Mouse (Mus musculus): ENCODE results near the gene Gm49333.

The Gm49333 gene

DNA sequence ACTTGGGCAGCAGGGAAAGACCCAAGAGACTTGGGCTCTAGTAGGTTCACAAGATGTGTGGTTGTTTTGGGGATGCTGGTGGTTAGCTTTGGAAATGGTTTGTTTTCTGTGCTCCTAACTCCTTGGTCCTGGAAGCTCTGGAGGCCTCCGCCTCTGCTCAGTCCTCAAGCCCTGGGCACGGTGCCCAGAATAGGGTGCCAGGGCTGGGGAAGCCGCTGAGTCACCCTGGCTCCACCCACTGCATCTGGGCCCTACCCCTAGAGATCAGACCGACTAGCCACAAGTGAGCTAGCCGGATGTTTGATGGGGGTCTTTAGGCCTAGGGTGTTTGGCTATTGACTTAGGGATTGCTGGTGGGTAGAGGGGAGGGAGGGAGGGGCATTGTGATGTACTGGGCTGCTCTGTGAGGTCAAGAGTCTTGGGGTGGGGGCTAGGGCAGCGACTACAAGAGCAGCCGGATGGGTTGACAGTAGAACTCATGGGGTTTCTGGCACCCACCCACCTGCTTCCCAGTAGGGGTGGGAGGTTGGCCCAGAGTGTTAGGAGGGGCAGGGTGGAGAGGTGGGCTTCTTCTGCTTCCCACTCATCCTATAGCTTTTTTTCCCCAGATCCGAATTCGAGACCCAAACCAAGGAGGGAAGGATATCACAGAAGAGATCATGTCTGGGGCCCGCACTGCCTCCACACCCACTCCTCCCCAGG is 66.7 kb downstream of the Gm49333 start:
- DNase-seq (ENCODE audit: low read depth, low spot score), result no peak

DNA sequence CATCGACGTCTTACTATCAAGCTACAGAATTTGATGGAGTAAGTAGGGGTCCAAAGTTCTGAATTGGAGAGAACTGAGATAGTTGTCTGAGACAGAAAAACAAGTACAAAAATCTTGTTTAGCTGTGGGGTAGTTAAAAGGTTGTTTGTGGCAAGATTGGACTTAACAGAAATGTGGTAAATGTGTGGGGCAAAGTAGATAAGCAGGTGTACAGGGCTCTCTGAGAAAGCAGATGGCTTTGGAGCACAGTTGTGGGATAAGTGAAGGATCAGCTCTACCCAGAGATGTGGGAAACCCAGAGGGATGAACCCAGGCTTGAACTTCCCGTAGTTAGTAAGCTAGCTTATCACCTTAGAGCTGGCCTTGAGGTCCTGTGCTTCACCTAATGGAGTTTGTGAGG is 79.4 kb downstream of the Gm49333 start:
- no peak for DNase-seq (ENCODE audit: low read depth, low spot score)

DNA sequence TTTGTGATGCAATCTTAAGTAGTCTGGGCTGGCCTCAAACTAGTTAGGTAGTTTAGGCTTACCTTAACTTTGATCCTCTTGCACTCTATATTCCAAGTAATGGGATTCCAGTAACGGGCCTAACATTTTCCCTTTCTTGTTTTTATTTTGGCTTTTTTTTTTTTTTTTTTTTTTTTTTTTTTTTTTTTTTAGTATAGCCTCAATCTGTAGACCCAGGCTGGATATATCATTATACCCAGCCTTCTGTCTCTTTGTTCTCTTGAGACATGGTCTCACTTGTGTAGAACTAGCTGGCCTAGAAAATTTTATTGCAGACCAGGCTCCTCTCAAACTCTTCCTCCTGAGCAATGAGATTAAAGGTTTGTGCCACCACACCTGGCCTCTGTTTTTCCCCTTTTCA is 80.2 kb downstream of the Gm49333 start:
- no peak for DNase-seq (ENCODE audit: low read depth, low spot score)

DNA sequence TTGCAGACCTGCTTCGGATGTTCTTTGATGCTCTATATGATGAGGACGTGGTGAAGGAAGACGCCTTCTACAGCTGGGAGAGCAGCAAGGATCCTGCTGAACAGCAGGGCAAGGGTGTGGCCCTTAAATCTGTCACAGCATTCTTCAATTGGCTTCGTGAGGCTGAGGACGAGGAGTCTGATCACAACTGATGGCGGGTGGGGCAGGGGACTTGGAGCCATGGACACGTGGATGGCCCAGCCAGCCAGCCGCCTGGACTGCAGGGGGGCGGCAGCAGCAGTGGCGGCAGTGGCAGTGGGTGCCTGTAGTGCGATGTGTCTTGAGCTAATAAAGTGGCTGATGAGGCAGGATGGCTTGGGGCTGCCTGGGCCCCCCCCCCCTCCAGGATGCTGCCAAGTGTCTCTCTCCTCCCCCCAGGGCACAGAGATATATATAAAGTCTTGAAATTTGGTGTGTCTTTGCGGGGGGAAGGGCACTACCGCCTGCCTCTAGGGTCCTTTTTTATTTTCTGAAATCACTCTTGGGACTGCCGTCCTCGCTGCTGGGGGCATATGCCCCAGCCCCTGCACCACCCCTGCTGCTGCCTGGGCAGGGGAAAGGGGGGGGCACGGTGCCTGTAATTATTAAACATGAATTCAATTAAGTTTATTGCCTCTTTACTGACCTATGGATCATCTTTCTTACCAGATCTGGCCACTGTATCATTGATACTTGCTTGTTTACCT is 81.0 kb downstream of the Gm49333 start:
- peak; percentile 53 for DNase-seq (ENCODE audit: low read depth, low spot score)

DNA sequence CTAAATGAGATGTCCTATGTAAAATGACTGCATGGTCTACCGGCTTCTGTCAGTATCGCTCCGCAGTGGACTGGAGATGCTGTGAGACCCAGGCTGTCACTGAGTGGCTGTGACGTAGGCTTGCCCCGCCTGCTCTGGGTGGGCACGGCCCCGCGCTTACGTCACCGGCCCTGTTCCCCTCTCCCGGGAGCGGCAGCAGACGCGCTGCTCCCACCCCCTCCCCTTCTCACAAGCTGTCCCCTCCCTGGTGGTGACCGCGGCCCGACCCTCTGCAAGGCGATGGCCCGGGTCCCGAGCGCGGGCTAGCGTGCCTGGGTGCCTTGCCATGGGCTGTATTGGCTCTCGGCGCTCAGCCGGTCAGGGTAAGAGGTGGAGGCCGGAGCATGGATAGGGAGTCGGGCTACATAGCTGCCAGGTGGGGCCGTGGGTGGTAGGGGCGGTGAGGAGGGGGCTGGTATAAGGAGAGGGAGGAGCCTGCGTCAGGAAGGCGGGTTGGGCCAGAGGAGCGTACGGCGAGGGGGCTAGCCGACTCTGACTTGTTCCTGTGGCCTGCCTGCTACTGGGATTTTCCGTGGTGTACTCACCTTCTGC is 81.8 kb downstream of the Gm49333 start, which contains the start of gene Fam131a:
TSS of gene Fam131a (plus strand) at position 131 of the 591 bp plus-strand sequence.
- DNase-seq (ENCODE audit: low read depth, low spot score), result peak; percentile 88

DNA sequence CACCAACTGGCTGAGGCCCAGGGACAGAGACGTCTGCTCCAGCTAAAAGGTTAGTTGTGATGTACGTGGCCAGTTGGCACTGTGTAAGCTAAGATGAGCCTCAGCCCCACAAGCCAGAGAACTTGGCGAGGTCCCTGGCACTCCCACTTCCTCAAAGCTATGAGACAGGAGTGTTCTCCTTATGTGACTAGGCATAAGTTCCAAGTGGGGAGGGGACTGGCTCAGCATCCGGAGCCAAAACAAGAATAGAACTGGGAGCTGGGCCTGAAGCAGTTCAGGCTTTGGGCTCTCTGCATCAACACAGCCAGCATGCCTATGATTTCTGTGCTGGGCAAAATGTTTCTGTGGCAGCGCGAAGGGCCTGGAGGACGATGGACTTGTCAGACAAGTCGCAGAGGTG is 83.4 kb downstream of the Gm49333 start:
- no peak for DNase-seq (ENCODE audit: low read depth, low spot score)

Data from R1 (cell line).